Mouse (Mus musculus): ENCODE measurements around the gene Olfr64. TPM values are rescaled to one million over a fixed set of nuclear protein-coding genes. Genes with fewer than 3 reads are reported as not detected.

Olfr64 gene
- total RNA-seq (2021), result not detected
- long read RNA-seq, experiment 1, result 0 reads
- long read RNA-seq, experiment 2, result 0 reads

- no peak for DNase-seq (ENCODE audit: low spot score in 2 of 2)
These were observed at the start of gene Olfr64 for GRCm38 (mm10) chr7:103894385-103894784. Olfr64 (minus strand) TSS chr7:103894485.

GRCm38 (mm10) chr7:103942730-103943129 is 48.4 kb upstream of the Olfr64 start:
- DNase-seq (ENCODE audit: low spot score in 2 of 2), result no peak

GRCm38 (mm10) chr7:103934264-103934663 is 40.0 kb upstream of the Olfr64 start, which contains the start of gene Olfr632:
Olfr632 (plus strand) TSS chr7:103934347.
- no peak for DNase-seq (ENCODE audit: low spot score in 2 of 2)

GRCm38 (mm10) chr7:103928525-103928924 is 34.2 kb upstream of the Olfr64 start, which contains the start of gene Olfr631:
Olfr631 (plus strand) TSS chr7:103928825.
- DNase-seq (ENCODE audit: low spot score in 2 of 2), result no peak

- no peak for DNase-seq (ENCODE audit: low spot score in 2 of 2)
These were observed 21.1 kb upstream of the Olfr64 start for GRCm38 (mm10) chr7:103915338-103915737.

GRCm38 (mm10) chr7:103912969-103913511 is 18.8 kb upstream of the Olfr64 start:
- no peak for DNase-seq (ENCODE audit: low spot score in 2 of 2)

GRCm38 (mm10) chr7:103910047-103910446 is 15.8 kb upstream of the Olfr64 start:
- DNase-seq (ENCODE audit: low spot score in 2 of 2), result no peak

- DNase-seq (ENCODE audit: low spot score in 2 of 2), result no peak
These were observed 8.9 kb upstream of the Olfr64 start, which contains the start of gene Olfr65 for GRCm38 (mm10) chr7:103903187-103903586. Olfr65 (plus strand) TSS chr7:103903487.

- DNase-seq (ENCODE audit: low spot score in 2 of 2), result no peak
These were observed 8.1 kb downstream of the Olfr64 start, which contains the start of gene Olfr66 for GRCm38 (mm10) chr7:103886152-103886551. Olfr66 (minus strand) TSS chr7:103886252.

GRCm38 (mm10) chr7:103877093-103877492 is 17.2 kb downstream of the Olfr64 start:
- DNase-seq (ENCODE audit: low spot score in 2 of 2), result no peak

GRCm38 (mm10) chr7:103874451-103874850 is 19.8 kb downstream of the Olfr64 start:
- DNase-seq (ENCODE audit: low spot score in 2 of 2), result no peak

GRCm38 (mm10) chr7:103873064-103873463 is 21.2 kb downstream of the Olfr64 start:
- peak in 1 of 2 experiments; percentile 15 for DNase-seq (ENCODE audit: low spot score in 2 of 2)

- no peak for DNase-seq (ENCODE audit: low spot score in 2 of 2)
These were observed 23.6 kb downstream of the Olfr64 start for GRCm38 (mm10) chr7:103870667-103871066.

GRCm38 (mm10) chr7:103865716-103866115 is 28.6 kb downstream of the Olfr64 start:
- DNase-seq (ENCODE audit: low spot score in 2 of 2), result no peak

- DNase-seq (ENCODE audit: low spot score in 2 of 2), result no peak
These were observed 32.8 kb downstream of the Olfr64 start for GRCm38 (mm10) chr7:103861531-103861930.

- no peak for DNase-seq (ENCODE audit: low spot score in 2 of 2)
These were observed 33.4 kb downstream of the Olfr64 start for GRCm38 (mm10) chr7:103860855-103861254.

- no peak for DNase-seq (ENCODE audit: low spot score in 2 of 2)
These were observed 35.2 kb downstream of the Olfr64 start for GRCm38 (mm10) chr7:103859076-103859475.

- DNase-seq (ENCODE audit: low spot score in 2 of 2), result no peak
These were observed 39.6 kb downstream of the Olfr64 start for GRCm38 (mm10) chr7:103854669-103855068.

- no peak for DNase-seq (ENCODE audit: low spot score in 2 of 2)
These were observed 41.2 kb downstream of the Olfr64 start, which contains the start of gene Hbb-y for GRCm38 (mm10) chr7:103853090-103853489. Hbb-y (minus strand) TSS chr7:103853216.

GRCm38 (mm10) chr7:103844525-103845325 is 49.6 kb downstream of the Olfr64 start:
- DNase-seq (ENCODE audit: low spot score in 2 of 2), result no peak

GRCm38 (mm10) chr7:103843034-103843433 is 51.3 kb downstream of the Olfr64 start, which contains the start of gene Hbb-bh1:
Hbb-bh1 (minus strand) TSS chr7:103843164.
- no peak for DNase-seq (ENCODE audit: low spot score in 2 of 2)

- no peak for DNase-seq (ENCODE audit: low spot score in 2 of 2)
These were observed 54.0 kb downstream of the Olfr64 start, which contains the start of gene Hbb-bh2 for GRCm38 (mm10) chr7:103840268-103840667. Hbb-bh2 (minus strand) TSS chr7:103840520.

Data from layer of hippocampus, postnatal 14 days (tissue).